Mouse (Mus musculus) kidney, embryonic 15.5 days (tissue): Measurements from ENCODE around the gene Krt73. TPM values are rescaled to one million over a fixed set of nuclear protein-coding genes. Genes with fewer than 3 reads are reported as not detected.

Experiments
- ATAC-seq: fragments of 200-750 bp; cut with Nextera tagmentation; replicated peaks from 2 replicates; pipeline ENCODE4 v1.8.0; 2017; ENCODE audit warnings: moderate TSS enrichment; ENCODE audit not compliant: low FRiP score
- H3K27ac ChIP-seq: fragments of 300-500 bp; sonication (generic); 2 replicates; pipeline ENCODE4 v1.5.1; 2015; ENCODE audit warnings: mild to moderate bottlenecking, inconsistent platforms
- H3K27me3 ChIP-seq: fragments of 300-500 bp; sonication (generic); 2 replicates; pipeline ENCODE4 v1.6.1; 2015; ENCODE audit warnings: inconsistent platforms
- H3K36me3 ChIP-seq: fragments of 300-500 bp; sonication (generic); 2 replicates; pipeline ENCODE4 v1.6.1; 2015; ENCODE audit warnings: inconsistent platforms
- H3K4me1 ChIP-seq: fragments of 300-500 bp; sonication (generic); 2 replicates; pipeline ENCODE4 v1.6.1; 2015; ENCODE audit warnings: inconsistent platforms
- H3K4me2 ChIP-seq: fragments of 300-500 bp; sonication (generic); 2 replicates; pipeline ENCODE4 v1.6.1; 2015; ENCODE audit warnings: moderate library complexity, mild to moderate bottlenecking, inconsistent platforms
- H3K4me3 ChIP-seq: fragments of 300-500 bp; sonication (generic); replicated peaks from 2 replicates; pipeline ENCODE4 v1.5.1; 2015; ENCODE audit warnings: mild to moderate bottlenecking, inconsistent platforms
- H3K9ac ChIP-seq: fragments of 300-500 bp; sonication (generic); 2 replicates; pipeline ENCODE4 v1.6.1; 2015; ENCODE audit warnings: mild to moderate bottlenecking, inconsistent platforms
- H3K9me3 ChIP-seq: fragments of 300-500 bp; sonication (generic); replicated peaks from 2 replicates; pipeline ENCODE4 v1.6.1; 2016; ENCODE audit warnings: inconsistent platforms
- WGBS: fragments of 180-500 bp; shearing (Covaris S2); methylation state at CpG from one replicate; pipeline ENCODE4 v1.1.7; 2015; ENCODE audit warnings: mixed read lengths; 5-methylcytosine and 5-hydroxymethylcytosine counted together
- polyA plus RNA-seq: library from polyadenylated mRNA; unstranded; fragments of >200 nt; fragmentation: Nextera tagmentation; extraction: Ambion mirVana; gene quantifications from 2 replicates; pipeline ENCODE4 v1.2.1, GENCODE M21; 2015

Krt73 gene
- polyA plus RNA-seq, 1 experiment from 2014 or later = not detected

DNA sequence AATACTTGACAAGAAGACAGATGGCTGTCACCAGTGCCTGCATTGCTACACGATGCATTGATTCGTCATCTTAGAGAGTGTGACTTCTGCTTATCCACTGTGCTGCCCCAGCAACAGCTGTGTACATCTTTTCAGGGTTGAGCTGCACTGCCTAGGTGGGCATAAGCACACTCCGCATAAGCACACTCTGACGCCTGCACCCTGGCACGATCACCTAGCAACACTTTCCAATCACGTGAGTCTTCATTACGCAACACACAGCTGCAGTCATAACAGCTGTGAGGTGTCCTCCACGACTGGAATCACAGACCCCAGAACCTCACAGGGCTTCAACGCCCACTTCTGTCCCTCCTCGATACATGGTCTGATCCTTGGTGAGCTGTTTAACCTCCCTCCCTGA, 28.7 kb downstream of the Krt73 start:
- Histone ChIP-seq H3K36me3 (no peaks in the 10 kb centered on the region), H3K4me2 (no peak overlapping the region), H3K27me3 (0 out of 2 replicates have a peak, but pooled peaks cover 2% of the 10 kb centered on the region), H3K27ac (no peak overlapping the region), H3K4me1 (peaks cover 3% of the 10 kb centered on the region; the same call in 1 of the 2 replicates), H3K9ac (no peak overlapping the region), H3K9me3 (no peaks in the 10 kb centered on the region), H3K4me3 (no peak overlapping the region)
- ATAC-seq = no peak
- WGBS = 81% methylated on average over 10 of the region's 10 CpGs

DNA sequence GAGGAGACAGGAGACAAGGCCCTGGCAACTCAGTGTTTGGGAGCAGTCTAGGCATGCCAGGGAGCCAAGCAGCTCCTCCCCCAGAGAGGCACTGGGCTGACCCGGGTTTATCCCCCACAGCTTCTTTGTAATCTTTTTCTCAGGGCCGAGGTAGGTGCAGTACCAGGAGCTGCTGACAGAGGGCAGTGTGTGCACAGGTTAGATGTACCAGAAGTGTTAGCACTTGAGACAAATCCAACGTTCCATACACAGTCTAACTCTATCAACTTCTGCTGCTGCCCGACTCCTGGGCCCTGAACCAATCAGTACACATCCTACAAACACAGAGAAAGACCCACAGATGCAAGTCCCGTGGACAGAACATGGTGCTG, 29.4 kb downstream of the Krt73 start:
- H3K4me3 ChIP-seq = no peak overlapping the region
- peak; percentile 43; the same call in 1 of the 2 replicates for ATAC-seq
- no peak overlapping the region for H3K4me2 ChIP-seq
- H3K9me3 ChIP-seq = no peaks in the 10 kb centered on the region
- H3K36me3 ChIP-seq = no peaks in the 10 kb centered on the region
- no peak overlapping the region for H3K27ac ChIP-seq
- 4% methylated on average over 5 of the region's 5 CpGs for WGBS
- H3K4me1 ChIP-seq = peaks cover 3% of the 10 kb centered on the region; the same call in 1 of the 2 replicates
- H3K9ac ChIP-seq = no peak overlapping the region
- 0 out of 2 replicates have a peak, but pooled peaks cover 2% of the 10 kb centered on the region for H3K27me3 ChIP-seq

- H3K27ac ChIP-seq = no peak overlapping the region
- no peaks in the 10 kb centered on the region for H3K36me3 ChIP-seq
- ATAC-seq = no peak
- no peaks in the 10 kb centered on the region for H3K9me3 ChIP-seq
- H3K4me2 ChIP-seq = no peak overlapping the region
- H3K9ac ChIP-seq = no peak overlapping the region
- WGBS = 73% methylated on average over 5 of the region's 5 CpGs
- H3K4me3 ChIP-seq = no peak overlapping the region
- peaks cover 3% of the 10 kb centered on the region; the same call in 1 of the 2 replicates for H3K4me1 ChIP-seq
- 0 out of 2 replicates have a peak, but pooled peaks cover 2% of the 10 kb centered on the region for H3K27me3 ChIP-seq
Observed at GRCm38 (mm10) chr15:101772080-101772710, 30.0 kb downstream of the Krt73 start.

DNA sequence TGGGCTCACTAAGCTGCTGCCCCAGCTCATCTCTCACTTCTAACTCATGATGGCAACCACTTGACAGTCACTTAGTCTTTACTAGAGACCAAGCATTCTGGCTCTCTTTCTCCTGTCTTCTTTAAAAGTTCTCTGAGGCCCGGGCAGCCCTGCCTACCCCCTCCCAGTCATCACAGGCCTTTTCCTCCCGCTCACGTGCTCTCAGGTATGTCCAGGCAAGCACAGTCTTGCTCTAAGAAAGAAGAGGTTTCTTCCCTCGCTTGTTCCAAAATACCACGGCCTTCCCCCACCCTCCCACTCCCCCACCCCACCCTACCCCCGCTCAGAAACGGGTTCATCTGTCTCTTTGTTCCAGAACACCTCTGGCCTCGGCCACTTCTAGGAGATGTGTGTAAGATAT, 31.9 kb downstream of the Krt73 start:
- WGBS = 37% methylated on average over 8 of the region's 8 CpGs
- peaks cover 3% of the 10 kb centered on the region; the same call in 1 of the 2 replicates for H3K4me1 ChIP-seq
- H3K27ac ChIP-seq = no peak overlapping the region
- no peaks in the 10 kb centered on the region for H3K36me3 ChIP-seq
- H3K4me3 ChIP-seq = no peak overlapping the region
- H3K4me2 ChIP-seq = no peak overlapping the region
- 0 out of 2 replicates have a peak, but pooled peaks cover 2% of the 10 kb centered on the region for H3K27me3 ChIP-seq
- ATAC-seq = no peak
- no peak overlapping the region for H3K9ac ChIP-seq
- no peaks in the 10 kb centered on the region for H3K9me3 ChIP-seq

Other genes with a start within 250 kb of the Krt73 start
- 0.08 and 0.32 TPM in 2 replicates for gene Krt90, start 239.4 kb downstream of the Krt73 start, polyA plus RNA-seq
- gene Krt75, start 228.4 kb downstream of the Krt73 start, polyA plus RNA-seq = 0.21 and 0.27 TPM in 2 replicates
- gene Gm5414, start 174.2 kb downstream of the Krt73 start, polyA plus RNA-seq = not detected in 2 replicates
- gene Gm5478, start 155.0 kb downstream of the Krt73 start, polyA plus RNA-seq = not detected in 2 replicates
- not detected in 2 replicates for gene Krt6b, start 122.1 kb downstream of the Krt73 start, polyA plus RNA-seq
- gene Krt6a, start 108.0 kb downstream of the Krt73 start, polyA plus RNA-seq = 0.62 and 3.8 TPM in 2 replicates
- 3.2 and 5.1 TPM in 2 replicates for gene Krt5, start 89.4 kb downstream of the Krt73 start, polyA plus RNA-seq
- gene Krt71, start 59.2 kb downstream of the Krt73 start, polyA plus RNA-seq = not detected in 2 replicates
- gene Krt72, start 15.9 kb downstream of the Krt73 start, polyA plus RNA-seq = not detected in 2 replicates
- gene Krt2, start 15.8 kb upstream of the Krt73 start, polyA plus RNA-seq = not detected in 2 replicates
- gene Krt1, start 48.4 kb upstream of the Krt73 start, polyA plus RNA-seq = 1.4 and 6.7 TPM in 2 replicates
- 0.05 and 0.72 TPM in 2 replicates for gene Krt77, start 67.4 kb upstream of the Krt73 start, polyA plus RNA-seq
- not detected in 2 replicates for gene Krt76, start 90.6 kb upstream of the Krt73 start, polyA plus RNA-seq
- 2.4 and 7.5 TPM in 2 replicates for gene Krt4, start 122.4 kb upstream of the Krt73 start, polyA plus RNA-seq
- gene Krt79, start 138.0 kb upstream of the Krt73 start, polyA plus RNA-seq = 0.45 and 0.53 TPM in 2 replicates
- 0.04 and 0.15 TPM in 2 replicates for gene Krt78, start 151.9 kb upstream of the Krt73 start, polyA plus RNA-seq
- 213 and 217 TPM in 2 replicates for gene Krt8, start 202.1 kb upstream of the Krt73 start, polyA plus RNA-seq
- 176 and 180 TPM in 2 replicates for gene Krt18, start 225.8 kb upstream of the Krt73 start, polyA plus RNA-seq